Mouse (Mus musculus): Measurements from ENCODE around the gene Ankdd1b.
A peak's percentile ranks its signal among the peaks of the same experiment; 100 is the strongest.

Gene Ankdd1b

DNA sequence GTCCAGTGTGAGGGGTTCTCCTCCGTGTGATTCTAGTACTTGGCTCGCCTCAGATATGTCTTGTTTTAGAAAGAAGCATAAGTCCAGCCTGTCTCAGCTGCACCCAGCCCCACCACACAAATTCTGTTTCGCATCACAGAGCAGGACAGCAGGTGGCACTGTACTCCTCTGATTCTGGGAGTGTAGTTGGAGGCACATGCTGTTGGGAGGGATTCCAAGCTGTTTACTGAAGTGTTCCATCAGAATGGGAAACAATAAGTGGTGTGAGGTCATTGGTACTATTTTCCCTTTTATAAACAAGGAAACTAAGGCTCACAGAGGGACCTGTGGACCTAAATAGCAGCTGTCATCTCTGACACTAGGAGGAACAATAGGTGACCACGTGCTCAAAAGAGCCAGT, 64.0 kb downstream of the Ankdd1b start:
- peak; percentile 49 for DNase-seq (ENCODE audit: inconsistent ontology term)

DNA sequence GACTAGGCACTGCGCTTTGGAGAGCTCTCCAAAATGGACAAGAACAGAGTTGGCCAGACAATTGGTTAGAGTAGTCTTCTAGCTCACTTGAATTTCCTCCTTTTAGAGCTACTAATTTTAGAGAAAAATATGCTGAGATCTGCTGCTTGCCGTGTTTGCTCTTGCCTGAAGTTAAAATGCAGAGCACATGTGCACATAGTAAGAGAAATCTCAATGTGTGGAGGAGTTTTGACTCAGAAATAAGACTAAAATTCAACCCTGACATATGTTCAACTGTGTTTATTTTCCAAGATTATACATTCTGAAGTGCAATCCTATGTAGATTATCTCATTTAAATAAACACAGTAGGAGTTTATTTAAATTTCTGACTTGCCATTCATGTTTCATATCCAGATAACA, 65.5 kb downstream of the Ankdd1b start:
- DNase-seq (ENCODE audit: inconsistent ontology term): no peak

DNA sequence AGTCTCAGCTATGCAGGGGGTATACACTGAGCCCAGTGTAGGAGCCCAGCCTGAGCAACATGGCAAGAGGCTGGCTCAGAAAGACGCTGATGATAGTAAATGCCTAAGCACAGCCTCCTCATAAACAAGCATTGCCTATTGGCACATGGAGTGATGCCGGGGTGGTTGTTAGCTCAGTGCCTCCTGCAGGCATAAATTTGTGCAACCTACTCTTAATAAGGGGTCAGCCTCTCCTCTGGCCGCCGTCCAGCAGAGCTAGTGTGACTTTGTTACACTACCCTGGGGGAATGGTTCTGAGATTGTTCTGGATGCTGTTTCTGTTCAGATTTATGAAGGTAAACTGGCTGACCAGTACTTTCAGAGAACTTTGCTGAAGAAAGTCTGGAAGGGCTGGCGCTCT, 69.7 kb downstream of the Ankdd1b start:
- no peak for DNase-seq (ENCODE audit: inconsistent ontology term)

GRCm38 (mm10) chr13:96389301-96389700, 81.7 kb downstream of the Ankdd1b start:
- no peak for DNase-seq (ENCODE audit: inconsistent ontology term)

GRCm38 (mm10) chr13:96388042-96388888, 82.7 kb downstream of the Ankdd1b start, which contains the start of gene Poc5:
Gene Poc5 (plus strand): TSS chr13:96388294.
- peak; percentile 97 for DNase-seq (ENCODE audit: inconsistent ontology term)

GRCm38 (mm10) chr13:96377883-96378282, 93.1 kb downstream of the Ankdd1b start:
- DNase-seq (ENCODE audit: inconsistent ontology term): no peak

DNA sequence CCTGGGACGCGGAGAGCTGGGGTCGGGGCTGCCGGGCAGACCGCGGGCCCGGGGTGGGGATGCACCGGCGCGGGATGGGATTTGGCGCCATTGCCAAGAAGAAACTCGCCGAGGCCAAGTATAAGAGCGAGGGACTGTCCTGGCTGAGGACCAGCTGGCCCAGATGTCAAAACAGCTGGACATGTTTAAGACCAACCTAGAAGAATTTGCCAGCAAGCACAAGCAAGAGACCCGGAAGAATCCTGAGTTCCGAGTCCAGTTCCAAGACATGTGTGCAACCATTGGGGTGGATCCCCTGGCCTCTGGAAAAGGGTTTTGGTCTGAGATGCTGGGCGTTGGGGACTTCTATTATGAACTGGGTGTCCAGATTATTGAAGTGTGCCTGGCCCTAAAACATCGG, 94.1 kb downstream of the Ankdd1b start:
- DNase-seq (ENCODE audit: inconsistent ontology term): no peak

- DNase-seq (ENCODE audit: inconsistent ontology term): peak; percentile 12
These were observed 95.5 kb downstream of the Ankdd1b start for GRCm38 (mm10) chr13:96375519-96375918.

All from Muller cell, postnatal 12 days (primary cell).